Comparison of ENCODE assay signal across 8 mouse cellular contexts in the genomic region with DNA sequence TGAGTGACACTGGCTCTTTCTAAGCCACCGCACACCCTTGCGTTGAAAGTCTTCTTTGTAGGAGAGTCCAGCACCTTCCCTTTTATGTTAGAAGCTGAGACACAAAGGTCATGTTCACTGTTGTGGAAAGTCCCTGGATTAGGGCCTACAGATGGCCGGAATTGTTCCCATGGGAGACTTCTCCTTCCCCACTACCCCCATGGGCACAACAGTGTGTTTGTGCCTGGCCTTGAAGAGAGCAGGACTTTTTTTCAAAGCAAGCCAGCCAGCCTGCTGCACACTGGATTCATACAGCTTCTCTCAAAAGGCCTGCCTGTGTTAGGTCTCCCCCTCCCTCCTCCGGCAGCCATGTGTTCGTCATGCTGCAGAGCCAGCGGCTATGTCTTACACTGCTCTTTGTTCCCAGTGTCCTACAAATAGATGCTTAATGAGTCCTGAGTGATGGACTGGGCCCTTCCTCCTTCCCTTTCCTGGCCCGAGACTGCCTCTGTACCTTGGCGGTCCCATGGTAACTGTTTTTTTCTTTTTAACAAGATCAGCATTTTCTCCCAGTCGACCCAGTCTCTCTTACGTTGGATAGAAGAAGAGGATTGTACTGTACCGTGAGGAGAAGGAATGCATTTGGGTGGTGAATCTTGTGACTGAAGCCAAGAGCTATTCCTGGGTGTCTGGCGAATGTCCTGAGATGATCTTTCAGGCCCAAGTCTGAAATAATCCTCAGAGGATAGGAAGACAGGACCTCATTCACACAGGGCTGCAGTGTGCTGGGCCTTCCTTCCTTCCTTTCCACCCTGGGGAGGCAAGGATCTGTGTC. TPM values are rescaled to one million over a fixed set of nuclear protein-coding genes. Genes with fewer than 3 reads are reported as not detected.
DNase-seq lines count a peak whose midpoint lies in the region; ATAC-seq lines count a peak whose summit lies in the region.

No protein-coding gene starts in this region.

- ATAC-seq in neural tube, embryonic 14.5 days (ENCODE audit: low read depth), result peak; percentile 91
- ATAC-seq in activated CD4-positive, CD25-positive, alpha-beta regulatory T cell, adult 4 months, result no peak

- peak overlapping the region; percentile 31 for H3K4me2 ChIP-seq in neural tube, embryonic 14.5 days (ENCODE audit: low read depth, low read length)

- H3K9ac ChIP-seq in neural tube, embryonic 14.5 days (replicated peaks; ENCODE audit: low read depth, low read length), result peak overlapping the region; percentile 5; the same call in 1 of the 2 replicates

- H3K4me3 ChIP-seq in neural tube, embryonic 14.5 days (ENCODE audit: low read depth, low read length), result no peak overlapping the region

- WGBS in neural tube, embryonic 14.5 days, result 14% methylated on average over 12 of the region's 12 CpGs

- no peaks in the 10 kb centered on the region for H3K9me3 ChIP-seq in neural tube, embryonic 14.5 days (ENCODE audit: control insufficient read depth, low read length)

- peak overlapping the region; percentile 63 for H3K27ac ChIP-seq in neural tube, embryonic 14.5 days (ENCODE audit: low read depth, low read length)

- peaks cover 59% of the 10 kb centered on the region for H3K4me1 ChIP-seq in neural tube, embryonic 14.5 days (ENCODE audit: control insufficient read depth, insufficient read depth, low read length)

- intact Hi-C loops in left cerebral cortex, postnatal 25 days (cut with DNase I), result loop anchor here (2.0 kb wide), 1 partner anchor 149 kb away; no protein-coding TSS in a partner anchor

- peak; percentile 26 for DNase-seq in adrenal gland, postnatal 25 days
- peak; percentile 74 for DNase-seq in embryo, embryonic 10 days (ENCODE audit: low spot score)
- peak; percentile 52 for DNase-seq in gastrocnemius, postnatal 25 days
- peak; percentile 58 for DNase-seq in kidney, adult 18-20 months
- DNase-seq in left cerebral cortex, postnatal 25 days (ENCODE audit: low spot score in 2 of 2), result peak; percentile 62 to 82
- no peak for DNase-seq in urinary bladder, adult 2 months (ENCODE audit: low spot score)

- no peaks in the 10 kb centered on the region for H3K27me3 ChIP-seq in neural tube, embryonic 14.5 days (ENCODE audit: control insufficient read depth, insufficient read depth, low read length)

- H3K36me3 ChIP-seq in neural tube, embryonic 14.5 days (ENCODE audit: control insufficient read depth, insufficient read depth, low read length), result peaks cover 7% of the 10 kb centered on the region; the same call in 1 of the 2 replicates

RNA-seq across cellular contexts. Expression of a gene that starts 7.9 kb away (rescaled TPM):
- total RNA-seq in adrenal gland, postnatal 25 days (2021), result 24.9 and 26.2 TPM in 2 replicates
- 10 to 100 TPM in 1 of 2 experiments, 1 to 10 TPM in 1; 7.7 to 10.5 TPM for total RNA-seq in gastrocnemius, postnatal 25 days (2021)
- 10 to 100 TPM; 37.0 to 37.3 TPM for total RNA-seq in left cerebral cortex, postnatal 25 days (2021)
- polyA plus RNA-seq in neural tube, embryonic 14.5 days (2014; fragmentation: Nextera tagmentation; extraction: Ambion mirVana), result 5.7 and 7.0 TPM in 2 replicates
- 42.9 and 49.5 TPM in 2 replicates for polyA plus RNA-seq in urinary bladder, adult 2 months (2012; rRNA removed)
- polyA plus RNA-seq in activated CD4-positive, CD25-positive, alpha-beta regulatory T cell, adult 4 months (2017; shearing (Covaris generic)), result 10 to 100 TPM; 24.2 to 29.3 TPM
